Mouse (Mus musculus) v-Abl transformed pro-B cells (cell line): ENCODE results near the gene Stx5a.

Experiments used
- in situ Hi-C, 2 experiments: fragments of 400-800 bp; cut with MboI; formaldehyde crosslinking; loops; one replicate each; pipeline ENCODE4 v1.15.1; 2025; ENCODE audit not compliant: unreplicated experiment in 2 of 2

The Stx5a gene

GRCm38 (mm10) chr19:8774086-8774835 lies 33.0 kb downstream of the Stx5a start, which contains the start of gene Tmem179b:
Gene Tmem179b (minus strand): TSS chr19:8774467.
- in situ Hi-C loops: loop anchor here in 1 of 2 experiments (5.0 kb wide), 1 partner anchor 43 kb away; the partner anchor contains the start of gene Ttc9c

- in situ Hi-C loops: loop anchor here in 1 of 2 experiments (5.0 kb wide), 1 partner anchor 42 kb away; the partner anchor contains the start of gene Ttc9c
These were observed 33.8 kb downstream of the Stx5a start for GRCm38 (mm10) chr19:8774951-8775421.

- in situ Hi-C loops: no loop called here
These were observed 45.0 kb downstream of the Stx5a start, which contains the start of gene Taf6l for GRCm38 (mm10) chr19:8786008-8786781. Gene Taf6l (minus strand): TSS chr19:8786417.

GRCm38 (mm10) chr19:8788521-8788920 lies 47.3 kb downstream of the Stx5a start:
- in situ Hi-C loops: no loop called here

GRCm38 (mm10) chr19:8789171-8789570 lies 48.0 kb downstream of the Stx5a start:
- in situ Hi-C loops: no loop called here

GRCm38 (mm10) chr19:8790171-8790570 lies 49.0 kb downstream of the Stx5a start:
- in situ Hi-C loops: no loop called here

- in situ Hi-C loops: no loop called here
These were observed 57.2 kb downstream of the Stx5a start, which contains the start of gene Polr2g for GRCm38 (mm10) chr19:8798264-8798946. Gene Polr2g (minus strand): TSS chr19:8798577.

- in situ Hi-C loops: no loop called here
These were observed 57.7 kb downstream of the Stx5a start for GRCm38 (mm10) chr19:8798947-8799315.

GRCm38 (mm10) chr19:8802130-8802821 lies 61.1 kb downstream of the Stx5a start, which contains the start of gene Zbtb3:
Gene Zbtb3 (plus strand): TSS chr19:8802555.
- in situ Hi-C loops: no loop called here

- in situ Hi-C loops: no loop called here
These were observed 62.1 kb downstream of the Stx5a start for GRCm38 (mm10) chr19:8803204-8803780.

- in situ Hi-C loops: no loop called here
These were observed 62.9 kb downstream of the Stx5a start for GRCm38 (mm10) chr19:8803879-8804660.
